8 mouse cellular contexts compared by ENCODE assay signal in the genomic region with DNA sequence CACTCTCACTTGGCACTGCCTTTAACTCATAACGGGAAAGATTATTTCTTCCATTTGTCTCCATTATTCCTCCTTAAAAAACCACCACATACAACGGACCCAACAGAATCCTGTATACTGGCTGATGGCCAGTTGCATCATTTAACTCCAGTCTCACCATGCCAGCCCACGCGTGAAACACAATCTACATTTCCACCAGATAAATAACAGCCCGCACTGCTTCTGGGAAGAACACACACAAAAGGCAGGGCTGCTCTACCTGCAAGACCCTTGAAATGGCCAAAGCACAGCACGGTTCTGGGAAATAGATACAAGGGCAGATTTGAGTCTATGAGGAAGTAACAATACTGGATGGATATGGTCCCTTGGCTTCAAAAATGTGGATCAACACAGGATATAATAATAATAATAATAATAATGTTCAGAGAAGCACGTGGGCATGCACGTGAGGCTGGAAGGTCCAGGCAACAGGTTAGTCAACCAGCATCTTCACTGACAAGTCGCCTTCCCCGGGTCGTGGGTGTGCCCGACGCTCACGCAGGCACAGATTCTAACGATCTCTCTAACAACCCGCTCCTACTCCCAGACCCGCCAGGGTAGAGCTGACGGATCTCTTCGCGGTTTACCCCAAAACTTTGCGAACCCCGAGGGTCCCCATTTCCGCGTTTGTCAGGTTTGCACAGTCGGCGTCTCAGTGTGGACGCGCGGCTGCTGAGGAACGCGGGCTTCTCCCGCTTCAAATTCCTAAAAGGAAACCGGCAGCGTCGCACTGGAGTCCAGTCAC. TPM values are rescaled to one million over a fixed set of nuclear protein-coding genes. Genes with fewer than 3 reads are reported as not detected.
A peak's percentile ranks its signal among the peaks of the same experiment; 100 is the strongest.
DNase-seq lines count a peak whose midpoint lies in the region; ATAC-seq and TF ChIP-seq lines count a peak whose summit lies in the region.

No protein-coding gene starts in this region.

- no peaks in the 10 kb centered on the region for H3K36me3 ChIP-seq in kidney, adult 2 months (ENCODE audit: control insufficient read depth, insufficient read depth, low read length)
- H3K36me3 ChIP-seq in heart, postnatal 0 days (replicated peaks; ENCODE audit: control insufficient read depth, insufficient read depth, low read length) = no peaks in the 10 kb centered on the region
- H3K36me3 ChIP-seq in limb, embryonic 12.5 days = no peaks in the 10 kb centered on the region
- no peaks in the 10 kb centered on the region for H3K36me3 ChIP-seq in neural tube, embryonic 13.5 days

- peak overlapping the region; percentile 83 for H3K4me3 ChIP-seq in kidney, adult 2 months (ENCODE audit: insufficient read depth, low read depth, low read length)
- H3K4me3 ChIP-seq in heart, postnatal 0 days (ENCODE audit: low read depth, low read length) = peak overlapping the region; percentile 92
- H3K4me3 ChIP-seq in limb, embryonic 12.5 days (replicated peaks) = peak overlapping the region; percentile 63
- peak overlapping the region; percentile 65 for H3K4me3 ChIP-seq in neural tube, embryonic 13.5 days

- no peak for TF ChIP-seq EP300 in heart, postnatal 0 days (IDR thresholded peaks at IDR 0.05; ENCODE audit: low read depth)

- peak overlapping the region; percentile 71 for H3K4me2 ChIP-seq in heart, postnatal 0 days (ENCODE audit: low read depth, low read length)
- H3K4me2 ChIP-seq in limb, embryonic 12.5 days = peak overlapping the region; percentile 65
- H3K4me2 ChIP-seq in neural tube, embryonic 13.5 days = peak overlapping the region; percentile 87

- no peaks in the 10 kb centered on the region for H3K9me3 ChIP-seq in heart, postnatal 0 days (replicated peaks; ENCODE audit: control insufficient read depth, low read length)
- no peaks in the 10 kb centered on the region for H3K9me3 ChIP-seq in limb, embryonic 12.5 days
- H3K9me3 ChIP-seq in neural tube, embryonic 13.5 days = no peaks in the 10 kb centered on the region

- no peak for TF ChIP-seq POLR2A in kidney, adult 2 months (IDR thresholded peaks at IDR 0.05; ENCODE audit: low read depth, low read length)

- TF ChIP-seq CTCF in kidney, adult 2 months (conservative IDR thresholded peaks at IDR 0.05; ENCODE audit: insufficient read depth, insufficient read length, low read depth, low read length) = no peak
- no peak for TF ChIP-seq CTCF in heart, postnatal 0 days (IDR thresholded peaks at IDR 0.05; ENCODE audit: low read depth)

- peak; percentile 49 for DNase-seq in kidney, adult 2 months
- DNase-seq in kidney, postnatal 10 days = no peak
- peak; percentile 51 for DNase-seq in ES-CJ7 (ENCODE audit: low read depth, low spot score)
- peak; percentile 48 to 57 for DNase-seq in cerebellum, postnatal 36 days
- DNase-seq in heart, postnatal 0 days (ENCODE audit: low spot score) = peak; percentile 16
- no peak for DNase-seq in gastrocnemius, postnatal 10 days

- peak overlapping the region; percentile 81 for H3K9ac ChIP-seq in heart, postnatal 0 days (replicated peaks; ENCODE audit: low read depth, low read length)
- H3K9ac ChIP-seq in limb, embryonic 12.5 days (replicated peaks) = peak overlapping the region; percentile 69
- H3K9ac ChIP-seq in neural tube, embryonic 13.5 days = peak overlapping the region; percentile 79

- H3K4me1 ChIP-seq in kidney, adult 2 months (ENCODE audit: control insufficient read depth, insufficient read depth, low read length) = peaks cover 6% of the 10 kb centered on the region; the same call in 1 of the 2 replicates
- H3K4me1 ChIP-seq in heart, postnatal 0 days (ENCODE audit: control insufficient read depth, insufficient read depth) = peaks cover 22% of the 10 kb centered on the region
- peaks cover 18% of the 10 kb centered on the region for H3K4me1 ChIP-seq in limb, embryonic 12.5 days (replicated peaks)
- peaks cover 32% of the 10 kb centered on the region for H3K4me1 ChIP-seq in neural tube, embryonic 13.5 days (replicated peaks)

- WGBS in kidney, adult 2 months = 2% methylated on average over 35 of the region's 35 CpGs
- 3% methylated on average over 35 of the region's 35 CpGs for WGBS in heart, postnatal 0 days
- 8% methylated on average over 35 of the region's 35 CpGs for WGBS in limb, embryonic 12.5 days
- 7% methylated on average over 35 of the region's 35 CpGs for WGBS in neural tube, embryonic 13.5 days

- no peak overlapping the region for H3K27ac ChIP-seq in kidney, adult 2 months (ENCODE audit: insufficient read depth, low read depth, low read length)
- H3K27ac ChIP-seq in heart, postnatal 0 days (ENCODE audit: low read depth) = peak overlapping the region; percentile 86
- H3K27ac ChIP-seq in limb, embryonic 12.5 days = peak overlapping the region; percentile 86
- peak overlapping the region; percentile 95 for H3K27ac ChIP-seq in neural tube, embryonic 13.5 days (replicated peaks)

- 0 out of 2 replicates have a peak, but pooled peaks have one; percentile 2 for ATAC-seq in heart, postnatal 0 days (ENCODE audit: insufficient read depth, low read depth)
- ATAC-seq in limb, embryonic 12.5 days (ENCODE audit: insufficient number of reproducible peaks, insufficient read depth, low FRiP score, low TSS enrichment, low read depth) = peak; percentile 16; the same call in 1 of the 2 replicates
- peak; percentile 34 for ATAC-seq in neural tube, embryonic 13.5 days (ENCODE audit: low read depth)

- no peaks in the 10 kb centered on the region for H3K27me3 ChIP-seq in kidney, adult 2 months (replicated peaks; ENCODE audit: control insufficient read depth, insufficient read depth, low read length)
- no peaks in the 10 kb centered on the region for H3K27me3 ChIP-seq in heart, postnatal 0 days (ENCODE audit: control insufficient read depth, insufficient read depth, low read length)
- no peaks in the 10 kb centered on the region for H3K27me3 ChIP-seq in limb, embryonic 12.5 days
- H3K27me3 ChIP-seq in neural tube, embryonic 13.5 days = no peaks in the 10 kb centered on the region

RNA-seq across cellular contexts. Expression of gene Btbd9, which starts 1.0 kb away (rescaled TPM):
- polyA plus RNA-seq in kidney, adult 2 months (2012; rRNA removed) = 21.9 and 25.6 TPM in 2 replicates
- 30.3 and 36.4 TPM in 2 replicates for total RNA-seq in heart, postnatal 0 days (2014; rRNA removed; ENCODE audit: low replicate concordance)
- polyA plus RNA-seq in heart, postnatal 0 days (2015; fragmentation: Nextera tagmentation; extraction: Ambion mirVana) = 26.2 and 31.0 TPM in 2 replicates
- 65.4 and 70.6 TPM in 2 replicates for polyA plus RNA-seq in limb, embryonic 12.5 days (2016; fragmentation: Nextera tagmentation; extraction: Ambion mirVana)
- polyA plus RNA-seq in neural tube, embryonic 13.5 days (2015; fragmentation: Nextera tagmentation; extraction: Ambion mirVana) = 122 and 126 TPM in 2 replicates
- 10 to 100 TPM; 16.7 to 20.1 TPM for total RNA-seq in gastrocnemius, postnatal 10 days (2021)

RNA-seq across cellular contexts. Expression of gene Dnah8, which starts 48.8 kb away (rescaled TPM):
- polyA plus RNA-seq in kidney, adult 2 months (2012; rRNA removed) = 0.30 and 1.2 TPM in 2 replicates
- 1.5 and 2.0 TPM in 2 replicates for total RNA-seq in heart, postnatal 0 days (2014; rRNA removed; ENCODE audit: low replicate concordance)
- 0.33 and 0.59 TPM in 2 replicates for polyA plus RNA-seq in heart, postnatal 0 days (2015; fragmentation: Nextera tagmentation; extraction: Ambion mirVana)
- 0.86 and 1.6 TPM in 2 replicates for polyA plus RNA-seq in limb, embryonic 12.5 days (2016; fragmentation: Nextera tagmentation; extraction: Ambion mirVana)
- polyA plus RNA-seq in neural tube, embryonic 13.5 days (2015; fragmentation: Nextera tagmentation; extraction: Ambion mirVana) = 1.2 and 1.5 TPM in 2 replicates
- 1 to 10 TPM; 1.2 to 2.1 TPM for total RNA-seq in gastrocnemius, postnatal 10 days (2021)

RNA-seq across cellular contexts. Expression of gene Glo1, which starts 51.4 kb away (rescaled TPM):
- 66.6 and 89.0 TPM in 2 replicates for polyA plus RNA-seq in kidney, adult 2 months (2012; rRNA removed)
- 143 and 179 TPM in 2 replicates for total RNA-seq in heart, postnatal 0 days (2014; rRNA removed; ENCODE audit: low replicate concordance)
- polyA plus RNA-seq in heart, postnatal 0 days (2015; fragmentation: Nextera tagmentation; extraction: Ambion mirVana) = 184 and 191 TPM in 2 replicates
- 233 TPM in 2 replicates for polyA plus RNA-seq in limb, embryonic 12.5 days (2016; fragmentation: Nextera tagmentation; extraction: Ambion mirVana)
- polyA plus RNA-seq in neural tube, embryonic 13.5 days (2015; fragmentation: Nextera tagmentation; extraction: Ambion mirVana) = 157 and 160 TPM in 2 replicates
- total RNA-seq in gastrocnemius, postnatal 10 days (2021) = 100 to 1,000 TPM; 138 to 140 TPM

Comparison
In these comparisons a context has a peak if more than half of its experiments do, and no peak if none do; other contexts are left out.
1. DNase-seq: peak in kidney, adult 2 months (single experiment), ES-CJ7 (single experiment), cerebellum, postnatal 36 days (2 of 2) and heart, postnatal 0 days (single experiment); none in kidney, postnatal 10 days (single experiment) and gastrocnemius, postnatal 10 days (single experiment).
2. Peak in every context shown above with its lines, with median percentiles within 50 percentile points of each other: H3K4me3 ChIP-seq, ATAC-seq, H3K4me2 ChIP-seq and H3K9ac ChIP-seq.